Mouse (Mus musculus) urinary bladder, adult 2 months (tissue): ENCODE results near the gene Pnpt1. TPM values are rescaled to one million over a fixed set of nuclear protein-coding genes. Genes with fewer than 3 reads are reported as not detected.

Experiments
- DNase-seq: peaks from one replicate; pipeline ENCODE4 v3.0.0; 2022; ENCODE audit warnings: low spot score
- polyA plus RNA-seq: library from polyadenylated mRNA; depleted of rRNA; stranded (reverse); fragments of >200 nt; gene quantifications from 2 replicates; pipeline ENCODE4 v1.2.3, GENCODE M21; 2012; rRNA removed

Gene Pnpt1
- 16.8 and 23.0 TPM in 2 replicates for polyA plus RNA-seq

DNA sequence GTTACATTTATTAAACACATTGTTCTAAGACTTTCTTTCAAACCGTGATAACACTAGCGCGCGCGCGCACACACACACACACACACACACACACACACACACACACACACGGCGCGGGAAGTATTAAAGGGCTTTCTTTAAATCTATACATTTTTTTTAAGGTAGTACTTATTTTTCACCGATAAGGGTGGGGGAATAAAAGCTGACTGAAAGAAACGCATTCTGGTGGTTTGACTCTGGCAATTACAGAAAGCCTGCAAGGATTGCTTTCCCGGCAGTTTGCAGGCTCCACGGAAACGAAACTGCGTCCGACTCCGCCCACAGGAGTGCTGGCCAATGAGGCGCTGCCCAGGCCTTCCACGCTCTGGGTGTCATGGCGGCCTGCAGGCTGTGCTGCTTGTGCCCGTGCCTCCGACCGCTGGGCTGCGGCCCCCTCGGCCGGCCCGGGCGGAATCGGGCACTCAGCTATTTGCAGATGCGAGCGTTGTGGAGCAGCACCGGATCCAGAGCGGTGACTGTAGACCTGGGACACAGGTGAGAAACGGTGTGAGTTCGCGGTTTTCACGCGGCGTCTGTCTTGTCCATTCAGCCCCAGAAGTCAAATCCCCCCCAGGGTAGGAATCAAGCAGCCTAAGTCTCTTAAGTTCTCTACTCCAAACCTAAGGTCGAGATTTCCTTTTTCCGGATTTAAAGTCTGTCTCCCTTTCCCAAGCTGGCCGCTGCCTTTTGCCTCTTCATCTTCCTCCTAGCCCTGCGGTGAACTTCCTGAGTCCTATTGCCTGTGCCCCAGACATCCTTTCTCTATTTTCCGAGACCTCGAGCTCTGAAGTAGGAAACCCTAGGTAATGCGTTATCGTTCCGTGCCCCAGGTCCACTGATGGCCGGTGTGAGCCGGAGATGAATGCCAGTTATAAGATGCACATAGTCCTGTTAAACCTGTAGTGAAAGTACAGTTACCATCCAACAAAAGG lies at the start of gene Pnpt1:
Pnpt1 (plus strand) TSS at position 360 of the 971 bp plus-strand sequence.
- DNase-seq, result peak; percentile 72

DNA sequence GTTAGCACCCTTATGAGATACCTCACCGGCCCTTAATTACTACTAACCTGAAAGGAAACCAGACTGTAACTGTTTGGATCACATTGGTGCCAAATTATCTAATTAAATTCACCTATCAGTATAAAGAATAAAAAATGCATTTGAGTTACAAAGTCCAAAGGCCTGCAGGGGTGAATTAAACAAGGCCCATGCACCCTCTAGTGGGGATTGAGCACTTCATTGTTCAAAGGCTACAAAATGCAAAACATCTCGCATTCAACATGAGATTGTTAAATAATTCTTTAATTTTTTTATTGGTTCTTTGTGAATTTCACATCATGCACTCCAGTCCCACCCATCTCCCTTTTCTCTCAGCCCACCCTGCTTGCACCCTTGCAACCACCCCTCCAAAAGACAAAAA lies 38.1 kb upstream of the Pnpt1 start:
- no peak for DNase-seq

DNA sequence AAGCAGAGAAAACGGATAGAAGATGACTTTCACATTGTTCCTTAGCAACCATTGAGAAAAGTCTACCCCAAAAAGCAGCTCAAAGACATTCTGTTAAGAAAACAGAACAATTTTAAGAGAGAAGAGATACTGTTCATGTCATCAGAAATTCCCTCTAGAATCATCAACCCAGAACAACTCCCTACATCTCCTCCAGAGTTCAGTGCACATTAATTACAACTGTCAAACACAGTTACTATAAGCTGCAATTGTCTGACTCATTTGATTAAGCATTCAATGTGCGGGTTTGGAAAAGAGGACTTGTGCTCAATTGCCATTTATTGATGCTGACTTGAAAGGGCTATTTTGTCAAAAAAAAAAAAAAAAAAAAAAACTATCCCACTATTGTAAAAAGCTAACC lies 31.6 kb upstream of the Pnpt1 start:
- DNase-seq, result no peak

DNA sequence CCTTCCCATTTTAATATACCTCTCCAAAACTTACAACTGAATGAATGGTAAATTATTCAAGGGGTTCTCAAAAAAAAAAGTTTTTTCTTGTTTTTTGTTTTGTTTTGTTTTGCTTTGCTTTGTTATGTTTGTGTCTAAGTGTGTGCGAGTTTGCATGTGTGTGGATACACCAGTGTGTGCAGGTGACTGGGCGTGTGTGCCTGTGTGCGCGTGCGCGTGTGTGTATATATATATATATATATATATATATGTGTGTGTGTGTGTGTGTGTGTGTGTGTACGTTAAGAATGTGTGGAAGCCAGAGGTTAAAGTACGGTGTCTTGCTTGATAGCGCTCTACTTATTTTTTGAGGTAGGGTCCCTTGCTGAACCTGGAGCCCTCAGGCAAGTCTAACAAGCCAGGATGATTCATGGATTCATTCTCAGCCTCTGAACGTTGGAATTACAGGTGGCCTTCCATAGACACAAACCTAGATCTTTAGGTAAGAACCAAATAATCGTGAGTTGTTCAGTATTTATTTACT lies 621 bp upstream of the Pnpt1 start:
- DNase-seq, result no peak

DNA sequence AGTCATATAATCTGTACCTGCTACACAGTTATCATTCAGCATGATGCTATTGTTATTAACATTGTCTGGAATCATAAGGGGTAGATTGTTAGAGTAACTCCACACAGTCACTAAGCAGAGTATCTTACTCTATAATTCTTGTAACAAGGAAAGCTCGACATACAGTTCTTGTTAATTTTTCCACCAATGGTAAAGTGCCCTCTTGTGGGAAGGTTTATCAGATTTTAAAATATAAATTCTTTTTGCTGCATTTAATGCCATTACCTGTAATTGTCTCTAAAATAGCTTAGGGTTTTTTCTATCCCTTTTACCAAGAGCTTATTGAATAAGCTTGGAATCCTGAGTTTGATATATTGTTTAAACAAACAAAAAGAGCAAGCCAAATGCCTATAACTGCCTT lies 10.1 kb downstream of the Pnpt1 start:
- DNase-seq, result no peak

DNA sequence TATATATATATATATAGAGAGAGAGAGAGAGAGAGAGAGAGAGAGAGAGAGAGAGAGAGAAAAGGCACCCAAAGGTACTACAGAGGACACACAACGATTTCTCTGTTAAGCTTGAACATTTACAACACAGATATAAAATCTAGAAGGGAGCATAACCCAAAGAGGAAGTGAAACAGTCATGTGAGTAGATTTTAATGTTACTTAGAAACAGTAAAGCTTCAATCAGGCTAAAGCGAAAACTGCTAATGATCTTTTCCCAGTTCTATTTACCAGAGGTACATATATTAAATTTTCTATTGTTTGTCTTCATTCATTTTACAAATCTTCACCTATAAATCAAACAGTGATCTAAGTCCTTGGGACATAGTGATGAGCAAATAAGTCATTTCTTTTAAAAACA lies 18.4 kb downstream of the Pnpt1 start:
- no peak for DNase-seq

DNA sequence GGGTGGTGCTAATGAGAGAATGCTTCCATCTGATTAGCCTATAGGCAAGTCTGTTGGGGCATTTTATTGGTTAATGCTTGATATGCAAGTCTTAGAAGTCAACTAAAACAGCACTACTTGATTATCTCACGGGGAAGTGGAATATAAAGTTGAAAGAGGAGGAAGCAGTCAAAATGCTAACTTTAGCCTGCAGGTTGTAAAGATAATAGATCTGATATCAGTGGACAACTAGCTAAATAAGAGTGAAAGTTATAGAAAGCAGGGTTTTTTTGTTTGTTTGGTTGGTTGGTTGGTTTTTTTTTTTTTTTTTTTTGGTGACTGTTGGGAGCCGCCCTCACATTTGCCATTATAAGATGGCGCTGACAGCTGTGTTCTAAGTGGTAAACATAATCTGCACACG lies 33.0 kb downstream of the Pnpt1 start:
- DNase-seq, result no peak

DNA sequence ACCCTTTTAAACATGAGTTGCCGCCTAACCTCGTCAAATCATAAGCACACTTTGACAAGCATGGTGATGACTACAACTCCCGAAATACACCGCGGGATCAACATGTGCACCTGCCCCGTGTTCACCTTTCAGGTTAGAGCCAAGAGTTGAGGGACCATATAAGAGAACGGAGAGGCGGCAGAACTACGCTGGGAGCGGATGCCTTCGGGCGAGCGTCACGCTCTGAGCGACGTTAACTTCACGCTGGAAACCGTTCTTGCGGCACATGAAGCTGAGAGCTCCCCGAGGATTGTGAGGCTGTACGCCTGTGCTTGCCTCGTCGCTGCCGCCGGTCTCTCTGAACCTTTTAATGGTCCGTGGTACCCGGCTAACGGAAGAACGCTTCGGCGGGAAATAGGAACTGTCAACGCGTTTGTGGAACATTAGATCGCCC lies 41.4 kb downstream of the Pnpt1 start:
- peak; percentile 42 for DNase-seq

DNA sequence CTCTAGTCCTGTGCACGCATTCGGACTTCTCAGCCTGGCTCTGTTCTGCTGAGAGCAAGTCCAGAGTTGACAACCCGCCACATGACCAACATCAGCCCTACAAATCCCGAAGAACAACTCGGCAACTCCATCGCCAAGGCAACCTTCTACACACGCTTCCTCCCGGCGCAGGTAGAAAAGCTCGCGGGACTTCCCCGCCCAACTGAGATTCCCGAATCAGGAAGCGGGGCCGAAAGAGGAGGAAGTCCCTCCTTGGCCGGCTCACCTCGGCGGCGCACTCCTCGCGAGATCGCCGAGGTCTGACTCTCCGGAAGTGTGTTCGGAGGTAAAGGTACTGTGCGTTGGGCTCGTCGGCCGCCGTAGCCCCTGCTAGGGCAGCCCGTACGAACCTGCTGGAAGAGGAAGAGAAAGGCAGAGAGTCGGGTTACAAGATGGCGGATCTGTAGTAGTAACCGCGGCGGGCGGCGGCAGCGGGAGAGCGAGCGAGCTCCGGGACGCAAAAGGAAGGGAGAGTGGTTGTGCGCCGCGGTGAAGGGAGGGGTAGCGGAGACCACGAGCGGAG lies 42.1 kb downstream of the Pnpt1 start, which contains the start of gene Ppp4r3b:
Ppp4r3b (plus strand) TSS at position 328 of the 562 bp plus-strand sequence.
- peak; percentile 93 for DNase-seq

DNA sequence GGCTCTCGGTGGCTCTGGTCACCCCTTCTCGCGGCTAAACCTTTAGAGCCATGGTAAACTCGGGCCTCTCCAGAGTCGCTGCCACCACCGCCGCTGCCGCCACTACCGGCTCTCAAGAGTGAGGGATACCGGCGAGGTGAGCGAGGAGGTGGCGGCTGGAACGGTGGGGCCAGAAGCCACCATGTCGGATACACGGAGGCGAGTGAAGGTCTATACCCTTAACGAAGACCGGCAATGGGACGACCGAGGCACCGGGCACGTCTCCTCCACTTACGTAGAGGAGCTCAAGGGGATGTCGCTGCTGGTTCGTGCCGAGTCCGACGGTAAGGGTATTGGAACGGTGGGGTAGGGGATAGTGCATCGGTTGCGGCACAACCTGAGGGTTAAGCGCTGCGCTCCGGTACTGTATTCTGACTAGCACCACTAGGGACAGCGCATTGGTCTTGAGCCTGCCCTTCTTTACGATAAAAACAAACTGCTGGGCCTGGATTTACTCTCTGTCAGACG lies 42.6 kb downstream of the Pnpt1 start:
- DNase-seq, result no peak

DNA sequence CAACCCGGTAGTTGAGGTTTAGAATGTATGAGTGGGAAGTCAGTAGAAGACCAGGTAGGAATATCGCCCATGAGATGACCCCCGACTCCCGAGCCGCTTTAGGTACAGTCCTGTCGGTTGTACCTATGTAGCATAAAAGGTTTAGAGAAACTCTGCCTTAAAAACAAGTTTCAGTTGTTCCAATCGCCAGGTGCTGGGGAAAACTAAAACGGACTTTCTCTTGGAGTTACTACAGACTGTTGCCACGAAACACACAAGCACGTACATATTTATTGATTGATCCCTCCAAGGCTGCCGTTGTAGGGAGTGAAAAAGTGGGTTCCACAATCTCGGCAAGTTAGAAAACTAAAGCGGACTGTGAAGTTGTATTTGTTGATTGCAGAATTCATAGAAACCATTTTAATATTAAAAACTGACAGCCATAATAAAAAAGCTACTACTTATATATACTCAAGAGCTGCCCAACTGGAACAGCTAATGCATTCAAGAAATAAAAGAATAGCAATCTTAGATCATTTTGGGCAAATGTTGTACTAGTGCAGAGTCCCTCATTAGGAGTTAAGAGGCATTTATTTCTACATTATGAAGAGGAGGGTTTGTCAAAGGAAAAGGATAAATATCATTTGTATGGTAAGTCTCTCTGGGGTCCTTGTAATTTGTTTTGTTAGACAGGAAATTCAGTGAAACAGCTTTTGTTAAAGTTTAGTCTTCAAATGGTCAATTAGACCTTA lies 43.3 kb downstream of the Pnpt1 start:
- DNase-seq, result no peak

DNA sequence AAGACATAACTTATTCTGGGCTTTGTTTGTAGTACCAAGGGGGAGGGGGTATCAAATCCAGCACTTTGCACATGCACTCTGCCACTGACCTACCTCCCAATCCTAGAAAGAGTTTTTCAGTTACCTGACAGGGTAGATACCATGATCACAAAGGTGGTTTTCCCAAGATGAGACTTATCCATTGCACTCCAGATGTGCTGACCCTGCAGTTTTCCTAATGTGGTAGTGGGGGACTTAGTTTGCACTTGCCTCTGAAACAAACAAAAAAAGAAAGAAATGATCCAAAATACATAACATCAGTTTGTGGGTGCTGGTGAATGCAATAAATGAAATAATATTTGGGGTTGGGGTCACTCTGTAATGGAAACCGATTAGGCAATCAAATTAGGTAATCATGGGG lies 48.8 kb downstream of the Pnpt1 start:
- DNase-seq, result no peak

DNA sequence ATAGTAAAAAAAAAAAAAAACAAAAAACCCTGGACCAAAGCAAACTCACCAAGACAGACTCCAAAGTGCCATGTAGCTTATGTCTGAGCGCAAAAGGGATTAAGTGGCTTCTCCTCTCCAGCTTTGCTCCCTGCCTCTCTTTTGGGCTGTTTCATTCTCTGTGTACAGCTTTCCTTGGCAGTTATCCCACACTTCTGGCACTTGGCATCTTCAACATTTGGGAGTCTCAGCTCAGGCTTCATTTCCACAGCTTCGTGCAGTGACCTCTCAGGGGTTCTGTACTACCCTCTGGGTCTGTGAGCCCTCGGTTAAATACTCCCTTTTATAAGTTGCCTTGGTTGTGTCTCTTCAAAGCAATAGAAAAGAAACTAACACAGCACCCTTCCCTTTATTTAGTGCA lies 50.1 kb downstream of the Pnpt1 start:
- DNase-seq, result no peak

DNA sequence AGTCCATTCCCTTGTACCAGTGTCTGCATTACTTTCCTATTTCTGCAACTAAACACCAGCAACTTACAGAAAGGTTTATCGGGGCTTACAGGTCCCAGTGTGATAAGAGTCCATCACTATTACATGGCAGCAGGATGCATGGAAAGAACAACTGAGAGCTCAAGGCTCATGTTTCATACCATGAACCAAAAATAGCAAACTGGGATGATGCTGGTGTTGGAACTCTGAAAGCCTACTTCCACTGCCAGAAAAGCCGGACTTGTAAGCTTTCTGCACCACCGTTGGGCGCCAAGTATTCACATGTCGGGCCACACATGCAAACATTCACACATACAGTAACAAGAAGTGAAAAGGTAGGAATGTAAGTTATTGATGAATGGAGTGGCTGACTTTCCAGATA lies 51.2 kb downstream of the Pnpt1 start:
- DNase-seq, result no peak

DNA sequence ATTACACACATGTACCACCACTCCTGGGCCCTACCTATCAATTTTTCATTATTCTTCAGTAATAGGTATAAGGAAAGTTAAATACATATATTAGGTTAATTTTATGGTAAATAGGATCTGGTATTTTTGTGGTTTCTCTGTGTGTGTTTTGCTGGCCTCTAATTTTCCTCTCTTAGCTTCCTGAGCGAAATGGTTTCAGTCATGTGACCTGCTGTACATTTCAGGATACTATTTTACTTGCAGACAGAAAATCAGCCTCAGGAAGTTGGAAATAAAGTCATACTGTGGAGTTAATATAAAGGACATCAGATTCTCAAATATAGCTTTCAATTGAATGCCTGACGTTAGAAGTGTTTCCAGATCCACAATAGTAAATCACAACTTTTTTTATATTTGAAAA lies 58.4 kb downstream of the Pnpt1 start:
- DNase-seq, result no peak

DNA sequence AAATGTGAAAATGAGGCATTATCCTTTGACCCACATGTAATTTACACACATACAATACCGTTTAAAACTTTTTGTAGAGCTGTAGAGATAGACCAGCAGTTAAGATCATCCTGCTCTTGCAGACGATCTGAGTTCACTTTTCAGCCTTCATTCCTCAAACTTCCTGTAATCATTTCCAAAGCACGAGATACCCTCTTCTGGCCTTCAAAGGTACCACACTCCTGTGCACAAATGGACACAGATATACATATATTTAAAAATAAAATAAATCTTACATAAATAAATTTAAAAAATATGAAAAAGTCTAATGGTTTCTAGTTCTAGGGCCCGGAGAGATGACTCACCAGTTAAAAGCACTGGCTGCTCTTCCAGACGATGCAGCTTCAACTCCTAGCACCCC lies 73.1 kb downstream of the Pnpt1 start:
- DNase-seq, result no peak

DNA sequence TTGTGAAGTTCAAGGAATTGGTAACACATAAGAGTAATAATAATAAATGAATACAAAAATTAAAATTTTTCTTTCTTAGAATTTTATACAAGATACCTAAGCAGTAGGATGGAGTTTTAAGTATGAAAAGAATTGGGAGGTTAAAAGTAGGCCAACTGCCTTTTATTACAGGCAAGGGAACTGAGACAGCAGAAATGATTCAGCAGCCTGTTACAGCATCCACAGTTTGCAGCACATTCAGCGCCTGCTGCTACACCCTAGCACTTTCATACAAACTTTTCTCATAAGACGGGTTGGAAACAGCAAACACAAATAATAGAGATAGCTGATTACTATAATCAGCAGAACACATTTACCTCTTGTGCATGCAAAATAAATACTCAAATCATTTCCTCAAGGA lies 79.2 kb downstream of the Pnpt1 start:
- DNase-seq, result no peak

Other genes with a start within 250 kb of the Pnpt1 start
- gene Ppp4r3b, start 42.1 kb downstream of the Pnpt1 start, polyA plus RNA-seq, result 18.7 and 24.7 TPM in 2 replicates
- 28.0 and 32.8 TPM in 2 replicates for gene Cfap36, start 116.7 kb downstream of the Pnpt1 start, polyA plus RNA-seq
- gene Ccdc88a, start 242.9 kb downstream of the Pnpt1 start, polyA plus RNA-seq, result 6.0 and 6.1 TPM in 2 replicates